Mouse (Mus musculus) heart, embryonic 10.5 days (tissue): ENCODE data around the gene Gnat1. TPM values are rescaled to one million over a fixed set of nuclear protein-coding genes. Genes with fewer than 3 reads are reported as not detected.
A peak's percentile ranks its signal among the peaks of the same experiment; 100 is the strongest.

Experiments
- DNase-seq: peaks from one replicate; pipeline ENCODE4 v3.0.0-alpha.2; 2017; ENCODE audit warnings: low spot score
- H3K27ac ChIP-seq: fragments of 300-500 bp; sonication (generic); 2 replicates; pipeline ENCODE4 v1.5.1; 2016; ENCODE audit warnings: mild to moderate bottlenecking
- H3K27me3 ChIP-seq: fragments of 300-500 bp; sonication (generic); 2 replicates; pipeline ENCODE4 v1.6.1; 2016; ENCODE audit warnings: mild to moderate bottlenecking; ENCODE audit not compliant: poor library complexity, insufficient read depth, severe bottlenecking
- H3K36me3 ChIP-seq: fragments of 300-500 bp; sonication (generic); 2 replicates; pipeline ENCODE4 v1.6.1; 2016; ENCODE audit warnings: mild to moderate bottlenecking, moderate library complexity
- H3K4me1 ChIP-seq: fragments of 300-500 bp; sonication (generic); 2 replicates; pipeline ENCODE4 v1.6.1; 2016; ENCODE audit warnings: mild to moderate bottlenecking
- H3K4me3 ChIP-seq: fragments of 300-500 bp; sonication (generic); 2 replicates; pipeline ENCODE4 v1.5.1; 2016; ENCODE audit warnings: mild to moderate bottlenecking, moderate library complexity
- H3K9me3 ChIP-seq: fragments of 300-500 bp; sonication (generic); 2 replicates; pipeline ENCODE4 v1.6.1; 2016; ENCODE audit warnings: mild to moderate bottlenecking, moderate library complexity
- WGBS: fragments of 180-500 bp; shearing (Covaris S2); methylation state at CpG from one replicate; pipeline ENCODE4 v1.1.7; 2016; 5-methylcytosine and 5-hydroxymethylcytosine counted together
- polyA plus RNA-seq: library from polyadenylated mRNA; unstranded; fragments of >200 nt; fragmentation: Nextera tagmentation; extraction: Ambion mirVana; gene quantifications from 2 replicates; pipeline ENCODE4 v1.2.1, GENCODE M21; 2016

The Gnat1 gene
- polyA plus RNA-seq, 1 experiment from 2014 or later: 3.2 TPM

DNA sequence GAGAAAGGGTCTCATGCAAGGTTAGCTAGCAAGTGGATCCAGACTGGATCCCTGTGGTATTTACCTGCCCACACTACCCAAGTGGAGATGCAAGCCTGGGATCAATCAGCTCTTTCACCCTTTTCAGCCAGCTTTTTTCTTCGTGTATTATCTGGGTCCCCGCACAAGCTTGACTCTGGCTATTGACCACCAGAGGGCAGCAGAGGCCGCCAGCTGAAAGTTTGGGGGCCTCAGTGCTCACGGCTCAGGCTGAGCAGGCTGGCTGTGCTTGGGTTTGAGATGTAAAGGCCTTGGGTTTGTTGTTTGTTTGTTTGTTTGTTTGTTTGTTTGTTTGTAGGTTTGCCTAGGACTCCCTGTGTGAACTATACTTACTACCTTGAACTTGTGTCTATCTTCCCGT lies 33.9 kb downstream of the Gnat1 start:
- no peak overlapping the region for H3K4me3 ChIP-seq
- peaks cover 11% of the 10 kb centered on the region; the same call in 1 of the 2 replicates for H3K27me3 ChIP-seq
- H3K4me1 ChIP-seq: peaks cover 19% of the 10 kb centered on the region
- H3K27ac ChIP-seq: no peak overlapping the region
- no peaks in the 10 kb centered on the region for H3K36me3 ChIP-seq
- no peaks in the 10 kb centered on the region for H3K9me3 ChIP-seq
- peak; percentile 89 for DNase-seq
- 9% methylated on average over 5 of the region's 5 CpGs for WGBS

DNA sequence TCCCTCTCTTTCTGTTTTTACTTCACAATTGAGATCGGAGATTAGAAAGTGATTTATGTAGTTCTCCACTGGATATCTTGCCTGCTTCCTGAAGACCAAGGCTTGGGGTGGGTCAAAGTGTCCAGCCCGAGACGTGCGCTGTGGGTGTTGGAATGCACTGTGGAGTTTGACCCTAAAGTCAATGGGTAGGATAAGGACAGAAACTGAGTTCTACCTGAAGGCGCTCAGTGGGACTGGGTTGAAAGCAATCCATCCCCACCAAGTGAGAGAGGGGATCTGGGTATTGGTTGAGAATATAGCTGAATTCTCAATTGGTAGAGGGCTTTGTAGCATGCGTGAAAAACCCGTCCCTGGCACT lies 34.4 kb downstream of the Gnat1 start:
- H3K4me3 ChIP-seq: peak overlapping the region; percentile 57

DNA sequence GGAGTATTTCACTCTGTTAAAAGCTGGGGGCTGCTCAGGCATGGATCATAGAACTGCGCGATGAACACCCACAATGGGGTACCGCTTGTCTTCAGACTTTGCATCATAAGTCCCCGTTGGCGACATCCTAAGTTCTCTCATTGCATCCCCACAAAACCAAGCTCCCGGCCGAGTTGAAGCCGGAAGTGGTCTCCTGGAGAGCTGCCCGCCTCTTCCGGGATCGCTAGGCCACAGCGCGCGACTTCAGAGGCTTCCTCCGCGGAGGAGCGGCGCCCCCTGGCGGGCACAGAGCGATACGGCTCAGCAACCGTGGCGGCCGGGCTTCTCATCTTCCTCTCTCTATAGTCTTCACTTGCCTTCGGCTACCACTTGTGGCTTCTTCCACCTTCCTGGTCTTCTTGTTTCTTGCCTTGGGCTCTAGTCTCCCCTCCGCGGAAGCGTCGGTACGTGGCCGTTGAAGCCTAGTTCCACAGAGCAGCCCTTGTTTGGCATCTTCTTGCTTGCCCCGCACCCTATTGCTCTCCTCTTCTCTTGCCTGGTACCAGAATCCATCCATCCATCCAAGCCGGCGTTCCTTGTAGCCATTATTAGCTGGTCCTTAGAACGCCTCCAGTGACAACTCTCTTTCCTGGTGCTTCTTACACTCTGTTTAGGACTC lies 34.9 kb downstream of the Gnat1 start:
- Histone ChIP-seq H3K4me3 (peak overlapping the region; percentile 57), H3K4me1 (peaks cover 18% of the 10 kb centered on the region), H3K27ac (peak overlapping the region; percentile 85), H3K27me3 (peaks cover 5% of the 10 kb centered on the region; the same call in 1 of the 2 replicates), H3K9me3 (no peaks in the 10 kb centered on the region), H3K36me3 (no peaks in the 10 kb centered on the region)
- DNase-seq: peak; percentile 94
- 5% methylated on average over 35 of the region's 35 CpGs for WGBS

More for the DNA sequence above, 34.4 kb downstream of the Gnat1 start:
- no peak for DNase-seq
- H3K27me3 ChIP-seq: peaks cover 6% of the 10 kb centered on the region; the same call in 1 of the 2 replicates
- WGBS: 49% methylated on average over 7 of the region's 7 CpGs
- no peaks in the 10 kb centered on the region for H3K9me3 ChIP-seq
- peak overlapping the region; percentile 85; the same call in 1 of the 2 replicates for H3K27ac ChIP-seq
- H3K4me1 ChIP-seq: peaks cover 18% of the 10 kb centered on the region
- no peaks in the 10 kb centered on the region for H3K36me3 ChIP-seq

DNA sequence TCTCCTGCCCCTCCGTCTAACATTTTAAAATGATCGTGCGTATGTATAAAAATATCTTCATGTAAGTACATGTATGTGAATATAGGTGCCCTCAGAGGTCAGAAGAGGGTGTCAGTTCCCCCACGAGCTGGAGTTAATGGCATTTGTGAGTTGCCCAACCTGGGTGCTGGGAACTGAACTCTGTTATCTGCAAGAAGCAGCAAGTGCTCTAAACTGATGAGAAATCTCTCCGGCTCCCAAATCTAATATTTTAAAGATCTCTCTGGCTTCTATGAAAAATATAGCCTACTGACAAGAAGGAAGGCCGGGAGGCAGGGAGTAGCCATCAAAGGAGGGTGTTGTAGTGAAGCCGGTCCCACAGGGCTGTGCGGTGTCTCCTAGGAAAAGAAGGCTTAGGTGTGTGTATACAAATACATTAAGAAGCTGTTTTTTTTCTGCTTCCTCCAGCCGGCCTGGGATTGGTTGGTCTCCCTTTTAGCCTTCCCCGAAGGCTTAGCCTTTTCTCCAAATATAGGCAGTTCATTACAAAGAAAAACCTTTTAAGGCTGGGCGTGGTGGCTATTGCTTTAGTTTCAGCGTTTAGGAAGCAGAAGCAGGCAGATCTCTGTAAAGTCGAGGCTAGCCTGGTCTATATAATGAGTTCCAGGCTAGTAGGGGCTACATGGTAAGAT lies 35.8 kb downstream of the Gnat1 start:
- Histone ChIP-seq H3K4me3 (0 out of 2 replicates have a peak overlapping the region, but pooled peaks have one; percentile 57), H3K9me3 (no peaks in the 10 kb centered on the region), H3K27me3 (peaks cover 5% of the 10 kb centered on the region; the same call in 1 of the 2 replicates), H3K4me1 (peaks cover 22% of the 10 kb centered on the region), H3K27ac (peak overlapping the region; percentile 85; the same call in 1 of the 2 replicates), H3K36me3 (no peaks in the 10 kb centered on the region)
- WGBS: 88% methylated on average over 13 of the region's 13 CpGs
- no peak for DNase-seq

DNA sequence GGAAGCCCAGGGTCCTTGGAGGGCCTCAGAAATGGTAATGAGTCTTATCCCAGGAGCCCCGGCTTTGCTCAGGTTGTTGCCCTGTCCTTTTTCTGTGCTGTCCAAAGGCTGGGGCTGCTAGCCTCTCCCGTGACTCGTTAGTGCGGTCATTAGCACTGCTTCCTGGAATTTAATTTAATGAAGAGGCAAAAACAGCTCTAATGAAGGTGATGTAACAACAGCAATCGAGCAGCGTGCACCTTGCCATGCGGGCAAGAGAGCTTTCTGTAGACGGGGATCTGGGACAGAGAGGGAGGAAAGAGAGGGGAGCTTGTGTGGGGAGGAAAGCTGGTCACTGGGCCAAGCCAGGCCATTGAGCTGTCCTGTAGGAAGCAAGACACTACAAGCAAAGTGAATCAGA lies 37.8 kb downstream of the Gnat1 start:
- 59% methylated on average over 8 of the region's 8 CpGs for WGBS
- H3K27ac ChIP-seq: peak overlapping the region; percentile 56; the same call in 1 of the 2 replicates
- H3K36me3 ChIP-seq: no peaks in the 10 kb centered on the region

DNA sequence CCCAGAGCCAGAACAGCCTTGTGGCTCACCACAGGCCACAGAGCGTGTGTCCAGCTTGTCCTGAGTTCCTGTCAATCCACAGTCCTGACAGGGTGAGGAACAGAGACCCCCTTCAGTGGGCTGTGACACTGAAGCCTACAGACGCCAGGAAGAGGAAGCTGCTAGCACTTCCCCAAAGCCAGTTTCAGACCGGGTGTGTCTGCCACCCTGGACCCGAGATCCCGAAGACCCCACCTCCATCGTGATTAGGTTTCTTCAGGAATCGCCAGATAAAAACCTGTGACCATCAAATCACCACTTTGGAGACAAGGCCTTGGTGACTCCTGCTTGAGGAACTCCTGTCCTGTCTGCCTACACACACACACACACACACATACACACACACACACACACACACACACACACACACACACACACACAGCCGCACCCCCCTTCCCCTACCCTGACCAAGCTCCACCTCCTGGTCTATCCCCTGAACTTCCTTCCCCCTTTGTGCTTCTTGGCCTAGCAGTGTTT lies 39.2 kb downstream of the Gnat1 start:
- Histone ChIP-seq H3K4me1 (peaks cover 43% of the 10 kb centered on the region), H3K4me3 (no peak overlapping the region), H3K27me3 (peaks cover 5% of the 10 kb centered on the region; the same call in 1 of the 2 replicates), H3K9me3 (no peaks in the 10 kb centered on the region), H3K27ac (peak overlapping the region; percentile 48), H3K36me3 (no peaks in the 10 kb centered on the region)
- WGBS: 22% methylated on average over 8 of the region's 8 CpGs
- no peak for DNase-seq

More for the DNA sequence above, 37.8 kb downstream of the Gnat1 start:
- no peaks in the 10 kb centered on the region for H3K9me3 ChIP-seq
- DNase-seq: no peak
- H3K4me1 ChIP-seq: peaks cover 33% of the 10 kb centered on the region
- no peak overlapping the region for H3K4me3 ChIP-seq
- peaks cover 5% of the 10 kb centered on the region; the same call in 1 of the 2 replicates for H3K27me3 ChIP-seq

DNA sequence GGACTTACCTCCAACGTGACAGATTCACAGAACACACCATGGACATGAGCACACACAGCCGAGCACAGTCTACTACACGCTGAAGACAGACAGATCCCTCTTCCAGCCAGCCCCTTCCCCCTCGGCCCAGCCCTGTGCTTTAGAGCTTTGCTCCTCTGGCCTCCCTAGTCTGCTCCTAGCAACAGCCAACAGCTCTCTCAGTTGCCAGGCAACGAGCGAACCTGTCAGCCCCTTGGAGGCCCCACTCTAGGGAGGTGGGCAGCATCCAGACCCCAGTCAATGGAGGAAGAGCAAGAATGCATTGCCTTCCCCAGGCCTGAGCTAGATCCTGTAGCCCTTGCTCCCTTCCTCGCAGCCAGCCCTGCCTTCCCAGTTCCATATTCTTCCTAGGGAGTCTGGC lies 42.4 kb downstream of the Gnat1 start:
- Histone ChIP-seq H3K27ac (peak overlapping the region; percentile 59), H3K4me3 (peak overlapping the region; percentile 6; the same call in 1 of the 2 replicates), H3K4me1 (peaks cover 54% of the 10 kb centered on the region), H3K27me3 (no peaks in the 10 kb centered on the region), H3K36me3 (0 out of 2 replicates have a peak, but pooled peaks cover 3% of the 10 kb centered on the region), H3K9me3 (no peaks in the 10 kb centered on the region)
- WGBS: 29% methylated on average over 7 of the region's 7 CpGs
- DNase-seq: peak; percentile 87

DNA sequence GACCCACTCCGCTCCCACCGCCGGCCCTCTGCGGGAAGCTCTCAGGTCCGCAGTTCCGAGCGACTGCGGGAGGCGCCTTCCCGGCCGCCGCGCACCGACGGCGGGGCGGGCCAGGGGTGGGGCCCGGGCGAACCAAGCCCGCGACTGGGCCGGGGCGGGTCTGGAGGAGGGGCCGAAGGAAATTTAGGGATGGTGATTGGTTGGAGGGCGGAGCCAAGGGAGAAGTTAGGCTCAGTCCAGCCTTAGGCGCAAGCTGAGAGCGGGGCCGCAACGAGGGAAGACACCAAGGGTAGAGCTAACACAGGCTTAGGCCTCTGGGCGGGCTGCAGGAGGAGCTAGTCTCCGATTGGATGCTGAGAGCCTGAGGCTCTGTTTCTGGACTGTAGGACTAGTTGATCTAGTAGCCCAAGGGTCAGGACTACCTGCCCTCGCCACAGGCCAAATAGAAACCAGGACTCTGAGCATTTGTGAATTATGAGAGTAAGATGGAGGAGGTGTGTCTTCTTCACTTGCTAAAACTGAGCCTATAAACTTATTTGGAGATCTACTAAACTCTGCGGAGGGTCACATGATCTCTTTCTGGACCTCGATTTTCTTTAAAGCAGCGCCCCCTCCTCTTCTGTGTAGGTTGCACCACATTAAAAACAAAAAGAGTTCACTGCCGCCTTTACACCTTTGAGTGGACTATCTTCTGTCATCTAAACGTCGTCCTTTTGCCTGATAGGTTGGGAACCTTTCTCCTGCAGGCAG lies 44.1 kb downstream of the Gnat1 start, which contains the start of gene Gnai2:
Gnai2 (minus strand) TSS at position 89 of the 750 bp plus-strand sequence.
- H3K36me3 ChIP-seq: 0 out of 2 replicates have a peak, but pooled peaks cover 9% of the 10 kb centered on the region
- peak; percentile 99 for DNase-seq
- peak within 1 kb of the TSS; percentile 84 for H3K4me3 ChIP-seq
- no peaks in the 10 kb centered on the region for H3K27me3 ChIP-seq
- 3% methylated on average over 38 of the region's 38 CpGs for WGBS
- no peaks in the 10 kb centered on the region for H3K9me3 ChIP-seq
- H3K27ac ChIP-seq: peak within 1 kb of the TSS; percentile 94
- peaks cover 67% of the 10 kb centered on the region for H3K4me1 ChIP-seq

DNA sequence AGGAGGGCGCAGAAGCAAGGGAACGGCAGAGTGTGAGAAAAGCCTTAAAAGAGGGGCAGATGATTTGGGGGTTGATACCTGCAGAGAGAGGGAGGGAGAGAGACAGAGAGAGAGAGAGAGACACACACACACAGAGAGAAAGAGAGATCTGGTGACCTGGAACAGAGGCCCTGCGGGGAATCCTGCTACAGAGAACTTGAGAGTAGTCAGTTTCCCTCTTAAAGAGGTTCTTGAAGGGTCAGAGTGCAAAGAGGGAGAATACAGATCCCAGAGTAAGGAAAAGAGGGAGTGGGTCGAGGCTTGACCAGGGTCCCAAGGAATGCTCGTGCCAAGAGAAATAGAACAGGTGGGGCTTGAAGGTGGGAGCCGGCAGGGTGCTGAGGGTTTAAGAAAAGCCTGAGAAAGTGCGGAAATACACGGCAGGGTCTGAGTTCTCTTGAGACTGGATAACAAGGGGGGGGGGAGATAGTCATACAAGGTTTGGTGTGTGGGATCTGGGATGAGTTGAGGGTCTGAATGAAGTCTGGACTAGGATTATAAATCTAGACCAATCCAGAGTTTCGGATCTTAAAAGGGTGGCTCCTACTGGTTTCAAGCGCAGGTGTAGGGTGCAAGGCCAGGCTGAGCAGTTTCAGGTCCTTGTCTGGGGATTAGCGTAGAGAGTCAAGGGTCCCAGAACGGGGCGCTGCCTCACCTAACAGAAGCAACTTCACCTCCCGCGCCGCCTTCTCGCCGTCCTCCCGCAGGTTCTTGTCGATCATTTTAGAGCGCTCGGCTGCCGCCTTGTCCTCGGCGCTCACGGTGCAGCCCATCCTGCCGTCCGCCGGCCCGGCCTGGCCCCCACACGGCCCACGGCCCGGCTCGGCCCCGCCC lies 44.9 kb downstream of the Gnat1 start:
- no peaks in the 10 kb centered on the region for H3K9me3 ChIP-seq
- no peak for DNase-seq
- H3K4me1 ChIP-seq: peaks cover 74% of the 10 kb centered on the region
- H3K36me3 ChIP-seq: peaks cover 9% of the 10 kb centered on the region; the same call in 1 of the 2 replicates
- H3K27ac ChIP-seq: peak overlapping the region; percentile 94
- H3K27me3 ChIP-seq: no peaks in the 10 kb centered on the region
- under 1% methylated on average over 35 of the region's 35 CpGs for WGBS
- peak overlapping the region; percentile 84 for H3K4me3 ChIP-seq

DNA sequence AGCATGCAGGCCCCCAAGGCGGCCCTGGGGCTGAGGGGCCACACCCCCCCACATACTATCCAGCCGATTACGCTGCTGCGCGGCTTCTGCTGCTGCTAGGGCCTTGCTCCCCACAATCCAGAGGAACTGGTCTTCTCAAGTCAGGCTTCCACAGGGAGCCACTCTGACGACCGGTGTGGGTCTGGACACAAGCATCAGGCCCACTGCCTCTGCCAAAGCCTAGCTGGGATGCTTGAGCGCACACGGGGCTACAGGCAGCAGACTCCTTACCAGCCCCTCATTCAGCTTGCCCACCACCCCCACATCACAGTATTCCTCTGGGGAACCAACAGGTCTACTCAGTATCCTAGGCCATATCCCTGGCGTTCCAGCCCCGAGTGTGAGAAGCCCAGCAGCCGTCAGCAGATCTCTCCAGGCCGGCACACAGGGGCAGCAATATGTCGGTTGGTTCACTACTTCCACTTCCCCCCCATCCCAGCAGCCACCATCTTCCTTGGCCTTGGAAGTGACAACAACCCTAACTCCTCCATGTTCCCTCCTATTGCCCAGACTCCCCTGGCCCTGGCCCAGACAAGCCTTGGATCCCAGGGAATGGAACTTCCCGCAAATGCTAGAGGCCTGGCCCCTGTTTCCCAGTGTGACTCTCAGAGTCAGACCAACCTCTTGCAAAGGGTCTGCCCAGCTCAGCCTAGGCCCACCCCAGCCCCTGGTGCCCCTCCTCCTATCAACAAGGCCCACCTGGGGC lies 45.7 kb downstream of the Gnat1 start:
- Histone ChIP-seq H3K27me3 (no peaks in the 10 kb centered on the region), H3K4me1 (peaks cover 79% of the 10 kb centered on the region), H3K27ac (peak overlapping the region; percentile 94), H3K36me3 (peaks cover 15% of the 10 kb centered on the region), H3K9me3 (no peaks in the 10 kb centered on the region), H3K4me3 (peak overlapping the region; percentile 84)
- DNase-seq: peak; percentile 84
- under 1% methylated on average over 15 of the region's 15 CpGs for WGBS

DNA sequence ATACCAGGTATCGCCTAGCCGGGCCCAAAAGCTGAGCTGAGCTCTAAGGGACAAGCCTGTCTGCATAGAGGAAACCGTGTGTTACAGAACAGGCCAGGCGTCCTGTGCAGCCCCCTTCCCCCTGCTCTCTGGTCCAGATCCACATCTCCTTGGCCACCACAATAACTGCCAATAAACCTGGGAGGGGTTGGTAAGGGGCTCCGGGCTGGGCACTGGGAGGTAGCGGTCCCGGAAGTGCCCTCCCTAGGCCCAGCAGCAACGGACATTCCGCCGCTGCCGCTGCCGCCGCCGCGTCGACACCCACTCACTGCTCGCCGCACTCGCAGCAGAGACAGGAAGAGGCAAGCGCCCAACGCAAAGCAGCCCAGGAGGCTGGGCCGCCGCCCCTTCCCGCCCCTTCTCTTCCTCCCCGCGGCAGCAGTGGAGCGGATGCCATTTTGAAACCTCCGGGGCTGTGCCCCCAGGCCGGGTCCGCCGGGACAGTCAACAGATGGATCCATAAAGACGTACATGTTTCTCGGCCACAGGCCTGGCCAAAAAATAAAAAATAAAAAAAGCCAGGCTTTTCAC lies 46.3 kb downstream of the Gnat1 start:
- WGBS: 2% methylated on average over 33 of the region's 33 CpGs

More for the DNA sequence above, 46.3 kb downstream of the Gnat1 start:
- DNase-seq: peak; percentile 95
- H3K4me3 ChIP-seq: peak overlapping the region; percentile 84
- peak overlapping the region; percentile 94 for H3K27ac ChIP-seq
- H3K27me3 ChIP-seq: no peaks in the 10 kb centered on the region
- H3K4me1 ChIP-seq: peaks cover 85% of the 10 kb centered on the region
- H3K9me3 ChIP-seq: no peaks in the 10 kb centered on the region
- H3K36me3 ChIP-seq: peaks cover 18% of the 10 kb centered on the region
